Mouse (Mus musculus) cerebellum, postnatal 36 days (tissue): Measurements from ENCODE around the gene Faim2.

ENCODE experiments used
- DNase-seq, 2 experiments: peaks; one replicate each; pipeline ENCODE4 v3.0.0; 2021 to 2022; ENCODE audit warnings: mixed read lengths in 2 of 2

The Faim2 gene

DNA sequence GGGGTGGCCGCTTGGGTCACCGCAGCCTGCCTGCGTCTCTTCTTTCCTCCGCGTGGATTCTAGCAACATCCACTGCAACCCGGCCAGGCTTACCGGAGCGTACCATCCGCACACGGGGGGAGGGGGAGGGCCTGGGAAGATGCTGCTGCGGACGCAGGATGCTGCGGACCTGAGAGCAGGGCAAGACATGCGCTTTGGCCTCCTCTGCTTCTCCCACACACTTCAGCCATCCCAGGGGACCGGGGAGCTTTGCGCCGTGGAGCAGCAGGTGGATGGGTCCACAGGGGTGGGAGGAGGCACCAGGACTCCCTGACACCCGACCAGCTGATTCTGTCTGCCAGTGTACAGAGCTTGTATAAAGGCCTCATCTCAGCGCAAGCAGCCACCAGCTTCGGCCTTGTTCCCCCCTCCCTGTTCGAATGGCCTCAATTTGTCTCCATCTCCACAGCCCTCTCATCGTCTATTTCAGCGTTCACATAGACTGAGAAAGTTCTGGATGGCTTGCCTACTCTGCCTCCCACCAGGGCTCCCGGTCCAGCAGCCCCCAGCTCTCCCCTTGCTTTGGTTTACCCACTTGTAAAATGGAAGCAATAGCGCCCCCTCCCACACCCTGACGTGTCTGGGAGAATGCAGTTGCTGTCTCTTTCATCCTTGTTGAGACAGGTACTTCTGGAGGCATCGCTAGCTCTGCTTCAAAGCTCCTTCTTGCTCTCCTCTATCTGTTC lies at the start of gene Faim2:
Gene Faim2 (minus strand): TSS at position 537 of the 725 bp plus-strand sequence.
- DNase-seq, result peak; percentile 88 to 91

DNA sequence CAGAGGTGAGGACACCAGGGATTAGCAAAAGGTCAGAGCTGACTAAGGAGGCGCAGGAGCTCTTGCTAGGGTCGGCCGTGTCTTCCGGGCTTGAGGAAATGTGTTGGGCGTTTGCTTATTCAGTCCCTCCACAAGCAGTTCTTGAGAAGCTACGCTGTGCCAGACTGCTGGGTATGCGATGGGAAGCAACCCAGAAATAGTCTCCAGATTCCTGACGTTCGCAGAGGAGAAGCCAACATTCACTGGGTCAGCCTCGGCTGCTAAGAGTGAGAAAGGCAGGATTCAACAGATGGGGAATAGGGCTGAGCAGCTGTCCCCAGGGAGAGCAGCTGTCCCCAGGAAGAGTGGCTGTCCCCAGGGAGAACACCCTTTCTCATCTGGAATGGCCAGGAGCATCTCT lies 41.2 kb upstream of the Faim2 start:
- no peak for DNase-seq

DNA sequence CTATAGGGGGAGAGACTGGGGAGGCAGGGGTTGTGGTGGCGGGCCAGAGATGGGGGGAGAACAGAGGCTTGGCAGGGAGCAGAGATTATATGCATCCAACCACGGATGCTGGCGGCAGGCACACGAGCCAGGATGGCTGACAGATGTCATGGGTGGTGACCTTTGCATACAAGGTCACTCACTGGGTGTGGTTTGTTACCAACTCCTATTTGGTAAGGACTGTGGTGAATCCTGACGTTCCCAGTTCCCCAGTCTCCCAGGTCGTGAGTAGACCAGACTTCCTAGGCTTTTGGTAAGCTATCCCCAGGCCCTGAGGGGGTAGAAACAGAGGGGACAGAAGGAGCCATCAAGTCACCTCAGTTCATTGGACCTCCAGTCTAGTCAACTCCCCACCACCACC lies 40.7 kb upstream of the Faim2 start:
- no peak for DNase-seq

DNA sequence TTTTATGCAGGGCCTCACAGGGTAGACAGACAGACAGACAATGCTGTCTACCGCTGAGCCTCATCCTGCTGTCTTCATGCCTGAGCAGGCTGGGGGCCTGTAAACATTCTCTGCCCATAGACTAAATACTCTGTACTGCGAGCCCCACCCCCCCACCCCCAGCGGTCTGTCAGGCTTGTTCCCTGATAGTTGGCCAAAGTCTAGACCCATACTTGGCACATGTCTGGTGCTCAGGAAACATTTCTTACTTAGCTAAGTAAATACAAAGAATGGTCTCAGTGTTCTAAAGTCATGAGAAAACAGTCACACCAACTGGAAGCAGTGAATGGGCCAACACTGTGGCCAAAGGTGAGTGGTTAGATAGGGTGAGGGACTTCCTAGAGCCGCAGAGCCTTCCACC lies 39.4 kb upstream of the Faim2 start:
- no peak for DNase-seq

DNA sequence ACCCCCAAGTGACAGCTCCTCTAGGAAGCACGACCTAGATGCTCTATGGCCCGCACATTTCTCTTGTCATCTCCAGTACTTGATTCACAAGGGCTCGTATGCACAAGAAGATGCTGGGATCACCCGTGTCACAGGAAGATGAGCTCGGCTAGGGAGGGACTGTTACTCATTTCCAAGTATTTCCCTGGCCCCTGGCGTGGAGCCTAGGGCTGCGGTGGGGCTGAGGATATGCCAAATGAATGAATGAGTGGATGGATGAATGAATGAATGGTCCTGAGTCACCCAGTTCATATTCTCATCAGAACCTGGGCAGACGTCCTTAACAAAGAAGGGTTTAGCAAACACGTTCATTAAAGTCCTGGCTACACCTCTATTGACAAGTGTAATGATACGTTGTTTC lies 32.3 kb upstream of the Faim2 start:
- no peak for DNase-seq

DNA sequence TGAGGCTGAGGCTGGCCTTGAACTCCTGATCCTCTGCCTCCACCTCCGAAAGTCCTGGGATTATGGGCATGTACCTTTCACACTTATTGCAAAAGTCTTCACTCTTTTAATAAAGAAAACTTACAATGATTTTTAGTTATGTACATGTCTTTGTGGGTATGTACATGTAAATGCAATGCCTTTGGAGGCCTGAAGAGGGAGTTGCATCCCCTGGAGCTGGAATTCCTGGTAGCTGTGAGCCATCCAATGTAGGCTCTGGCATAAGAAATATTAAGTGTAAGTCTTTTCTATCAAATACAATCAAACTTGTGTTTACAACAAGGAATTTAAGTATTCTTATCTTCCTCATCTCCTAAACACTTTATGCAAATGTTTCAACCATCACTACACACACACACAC lies 31.0 kb upstream of the Faim2 start:
- no peak for DNase-seq

DNA sequence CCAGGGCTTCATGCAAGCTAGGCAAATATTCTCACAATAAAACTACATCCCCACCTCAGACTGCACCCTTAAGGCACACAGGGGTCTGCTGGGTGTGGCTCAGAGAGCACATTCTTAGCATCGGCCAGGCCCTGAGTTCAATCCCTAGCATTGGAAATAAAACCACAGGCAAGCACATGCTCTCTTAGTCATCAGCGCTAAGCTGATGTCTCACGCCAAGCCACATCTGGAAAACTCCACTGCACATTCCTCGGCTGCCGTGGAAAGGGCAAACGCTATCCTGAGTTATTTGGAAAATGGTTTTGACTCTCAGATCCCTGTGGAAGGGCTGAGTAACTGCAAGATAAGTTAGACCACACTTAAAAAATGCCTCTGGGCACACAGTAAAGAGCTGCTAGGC lies 25.8 kb upstream of the Faim2 start:
- DNase-seq, result no peak

DNA sequence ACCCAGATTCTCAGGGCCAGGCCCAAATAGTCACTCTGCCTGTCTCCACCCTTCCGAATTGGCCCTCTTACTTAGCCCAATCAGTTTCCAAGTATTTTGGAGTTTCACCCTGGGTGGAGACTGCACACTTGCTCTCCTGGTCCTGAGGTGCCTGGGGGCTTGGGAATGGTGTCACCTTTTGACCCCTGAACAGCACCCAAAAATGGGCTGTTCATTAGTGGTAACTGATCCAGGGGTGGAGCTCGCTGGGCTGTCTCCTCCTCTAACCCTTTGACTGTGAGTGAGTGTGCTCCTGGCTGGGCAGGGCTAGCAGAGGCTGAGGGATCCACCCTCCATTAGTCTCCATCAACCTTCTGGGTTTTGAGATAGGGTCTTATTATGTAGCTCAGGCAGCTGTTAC lies 21.9 kb upstream of the Faim2 start:
- no peak for DNase-seq

DNA sequence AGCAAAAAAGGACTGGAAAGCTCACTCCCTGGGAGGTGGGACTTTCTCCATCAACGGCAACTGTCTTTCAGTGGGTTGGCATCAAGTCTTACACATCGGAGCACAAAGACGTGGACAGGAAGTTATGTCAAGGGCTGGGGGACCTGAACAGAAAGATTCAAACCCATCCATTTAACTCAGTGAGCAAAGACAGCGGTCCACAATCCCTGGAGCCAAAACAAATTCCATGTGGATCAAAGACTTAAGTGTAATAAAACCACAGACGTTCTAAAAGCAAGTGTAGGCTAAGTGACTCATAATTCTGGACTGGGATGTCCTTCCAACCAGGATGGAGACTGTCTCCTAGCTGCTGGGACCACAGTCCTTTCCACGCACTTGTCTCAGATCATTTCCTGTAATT lies 19.8 kb upstream of the Faim2 start:
- no peak for DNase-seq

DNA sequence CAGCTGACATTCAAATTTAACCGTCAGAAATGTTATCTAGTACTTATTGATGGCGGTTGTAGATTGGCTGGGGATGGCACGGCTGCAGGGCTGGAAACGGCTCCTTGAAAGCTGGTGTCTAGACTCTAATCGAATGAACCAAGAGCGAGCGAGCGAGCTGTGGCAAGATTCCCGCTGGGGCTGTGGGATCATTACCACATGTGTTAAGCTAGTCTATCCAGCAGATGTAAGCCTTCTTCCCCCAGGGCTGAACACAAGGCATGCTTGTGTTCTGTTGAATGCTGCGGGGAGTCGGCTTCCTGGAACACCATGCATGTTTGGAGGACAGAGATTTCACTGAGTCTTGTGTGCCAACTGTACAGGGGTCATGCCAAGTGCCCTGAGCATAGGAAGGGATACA lies 18.6 kb upstream of the Faim2 start:
- DNase-seq, result no peak

DNA sequence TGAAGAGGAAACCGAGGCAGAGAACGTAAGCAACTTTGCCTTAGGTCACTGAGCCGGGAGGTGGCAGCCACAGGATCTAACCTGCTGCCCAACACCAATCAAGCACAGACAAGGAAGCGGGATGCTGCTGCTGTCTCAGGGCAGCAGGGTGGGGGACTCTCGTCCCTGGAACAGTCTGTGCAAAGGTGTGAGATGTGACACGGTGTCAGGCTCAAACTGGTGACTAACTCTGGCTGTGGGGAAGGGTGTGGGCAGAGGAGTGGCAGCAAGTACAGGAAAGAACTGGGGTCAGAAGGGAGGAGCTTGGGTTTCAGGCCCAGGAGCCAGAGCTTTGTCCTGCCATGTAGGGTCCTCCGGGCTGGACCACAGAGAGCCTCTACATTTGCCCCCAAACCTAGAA lies 16.1 kb upstream of the Faim2 start:
- no peak for DNase-seq

DNA sequence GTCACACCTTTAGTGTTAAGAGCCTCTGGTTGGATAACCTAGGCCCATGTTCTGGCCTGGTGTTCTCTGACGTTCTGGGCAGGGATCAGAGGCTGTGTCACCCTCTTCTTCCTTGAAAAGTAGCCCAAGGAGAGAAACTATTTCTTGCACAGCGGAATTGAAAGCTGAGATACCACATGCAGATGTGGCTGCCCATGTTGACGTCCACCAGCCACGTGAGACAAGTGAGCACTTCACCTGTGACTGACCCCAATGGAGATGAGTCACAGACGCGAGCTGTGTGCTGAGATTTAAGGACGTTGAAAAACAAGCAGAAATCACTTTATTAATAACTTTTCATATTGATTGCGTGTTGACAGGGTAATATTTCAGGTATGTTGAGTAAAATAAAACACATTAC lies 11.9 kb upstream of the Faim2 start:
- DNase-seq, result no peak

DNA sequence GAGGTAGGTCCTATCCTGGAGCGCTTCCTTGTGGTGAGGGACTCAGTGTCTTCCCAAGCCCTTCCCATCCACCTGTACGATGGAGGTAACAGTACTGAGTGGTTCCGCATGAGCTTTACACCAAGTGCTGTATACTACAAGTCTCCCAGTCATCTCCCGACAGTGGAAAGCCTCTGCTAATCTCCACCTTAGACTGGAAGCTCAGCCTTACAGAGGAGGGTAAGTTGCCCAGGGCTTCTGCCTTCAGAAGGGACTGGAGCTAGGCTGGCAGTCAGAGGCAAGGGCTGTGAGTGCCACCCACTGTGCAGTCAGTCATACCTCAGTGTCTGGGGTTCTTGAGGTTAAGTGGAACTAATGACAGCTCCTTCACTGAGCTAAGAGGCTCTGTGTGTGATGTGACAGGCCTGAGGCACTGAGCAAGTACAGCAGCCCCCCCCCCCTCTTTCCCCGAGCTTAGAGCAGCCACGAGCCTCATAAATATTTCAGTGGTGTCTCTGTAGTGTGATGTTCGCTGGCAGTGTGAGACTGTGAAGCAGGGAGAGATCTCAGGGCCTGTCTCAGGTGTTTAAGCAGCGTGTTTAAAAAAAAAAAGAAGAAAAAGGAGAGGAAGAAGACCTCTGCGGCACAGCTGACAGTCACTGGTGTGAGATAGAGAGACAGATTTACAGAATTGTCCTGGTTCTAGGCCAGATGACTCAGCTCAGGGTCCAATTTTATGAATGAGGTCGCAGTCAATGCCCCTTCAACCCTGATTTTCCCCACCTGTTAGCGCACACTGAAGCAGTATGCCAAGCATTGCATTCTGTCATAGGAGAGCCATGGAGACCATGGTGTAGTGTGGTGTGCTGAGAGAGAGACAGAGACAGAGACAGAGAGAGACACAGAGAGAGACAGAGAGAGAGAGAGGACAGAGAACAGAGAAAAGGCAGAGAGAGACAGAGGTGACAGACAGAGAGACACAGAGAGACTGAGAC lies 9.2 kb upstream of the Faim2 start:
- no peak for DNase-seq

DNA sequence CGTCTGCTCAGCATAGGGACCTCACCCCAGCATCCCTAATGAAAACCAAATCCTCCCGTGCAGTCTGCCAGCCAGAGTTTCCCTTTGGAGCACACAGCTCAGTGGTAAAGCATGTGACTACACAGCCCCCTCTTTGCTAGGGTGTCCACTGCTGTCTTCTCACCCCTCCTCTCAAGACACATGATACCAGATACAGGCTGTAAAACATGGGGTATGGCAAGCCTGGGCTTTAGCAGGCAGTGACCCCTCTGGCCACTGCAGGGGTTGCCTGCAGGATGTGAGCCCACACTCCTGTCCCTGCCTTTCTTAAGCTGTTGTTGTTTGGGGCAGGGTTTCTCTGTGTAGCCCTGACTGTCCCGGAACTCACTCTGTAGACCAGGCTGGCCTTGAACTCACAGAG lies 4.1 kb upstream of the Faim2 start:
- DNase-seq, result no peak

DNA sequence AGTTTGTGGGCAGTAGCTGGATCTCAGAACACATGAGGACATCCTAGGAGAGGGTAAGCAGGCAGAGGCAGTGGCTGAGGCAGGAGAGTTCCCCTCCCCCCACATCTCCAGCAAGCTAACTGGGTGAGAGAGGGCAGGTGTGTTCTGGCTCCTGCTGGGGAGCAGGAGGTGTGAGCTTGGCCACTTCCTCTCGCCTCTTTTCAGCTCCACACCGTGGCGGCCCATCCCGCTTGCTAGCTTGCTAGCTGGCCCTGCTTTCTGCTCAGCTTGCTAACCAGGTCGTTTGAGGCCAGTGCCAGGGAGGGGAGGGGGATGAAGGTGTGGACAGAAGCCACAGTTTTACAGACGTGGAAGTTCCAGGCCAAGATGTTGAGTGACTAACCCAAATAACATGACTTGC lies 3.2 kb upstream of the Faim2 start:
- DNase-seq, result peak in 1 of 2 experiments; percentile 51

DNA sequence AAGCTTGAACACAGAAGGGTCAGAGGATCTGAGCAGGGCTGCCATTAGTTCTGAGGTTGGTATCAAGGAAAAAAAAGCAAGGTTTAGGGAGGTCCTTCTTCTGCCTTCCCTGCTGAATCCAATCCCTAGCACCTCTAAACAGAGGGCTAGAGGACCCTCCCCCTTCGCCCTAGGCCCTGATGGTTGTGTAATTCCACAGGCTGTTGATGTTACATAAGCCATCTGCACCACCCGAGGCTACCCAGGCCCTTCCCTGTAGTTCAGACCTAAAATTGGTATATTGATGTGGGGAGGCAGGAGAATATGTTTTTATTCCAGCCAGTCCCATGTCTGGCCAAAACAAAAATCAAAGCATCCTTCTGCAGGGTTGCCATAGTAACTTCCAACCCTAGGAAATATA lies 1.3 kb downstream of the Faim2 start:
- peak; percentile 62 to 64 for DNase-seq

DNA sequence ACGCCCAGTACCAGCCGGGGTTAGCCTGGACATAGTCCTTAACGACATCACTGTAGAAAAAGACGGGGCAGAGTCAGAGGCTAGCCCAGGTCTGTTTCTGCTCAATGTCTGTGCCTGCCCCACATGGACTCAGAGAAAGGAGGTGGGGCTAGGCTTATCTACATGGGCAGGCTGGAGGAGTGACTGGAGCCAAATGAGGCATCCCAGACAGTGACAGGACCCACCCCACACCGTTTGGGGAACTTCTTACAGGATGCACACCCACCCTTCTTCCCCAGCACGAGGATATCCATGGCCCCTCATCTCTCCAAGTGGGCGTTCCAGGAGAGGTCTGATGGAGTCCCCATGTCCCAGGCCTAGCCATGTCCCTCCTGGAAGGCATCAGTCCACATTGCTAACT lies 7.7 kb downstream of the Faim2 start:
- DNase-seq, result peak in 1 of 2 experiments; percentile 3

DNA sequence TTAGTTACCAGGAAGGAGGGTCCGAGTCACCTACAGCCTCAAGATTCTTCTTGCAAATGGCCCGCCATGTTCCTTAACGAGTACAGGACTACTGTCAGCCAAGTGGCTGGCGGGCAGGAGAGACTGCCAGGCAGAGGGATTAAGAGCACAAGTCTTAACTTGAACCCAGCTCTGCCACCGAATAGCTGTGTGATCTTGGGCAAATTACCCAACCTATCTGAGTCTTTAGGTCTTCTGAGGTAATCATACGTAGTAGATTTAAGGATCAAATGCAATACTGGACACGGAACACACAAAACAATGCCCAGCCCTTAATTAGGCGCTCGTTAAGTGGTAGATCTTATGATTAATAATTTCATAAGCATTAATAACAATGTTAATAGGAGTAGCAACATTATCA lies 8.3 kb downstream of the Faim2 start:
- DNase-seq, result no peak

DNA sequence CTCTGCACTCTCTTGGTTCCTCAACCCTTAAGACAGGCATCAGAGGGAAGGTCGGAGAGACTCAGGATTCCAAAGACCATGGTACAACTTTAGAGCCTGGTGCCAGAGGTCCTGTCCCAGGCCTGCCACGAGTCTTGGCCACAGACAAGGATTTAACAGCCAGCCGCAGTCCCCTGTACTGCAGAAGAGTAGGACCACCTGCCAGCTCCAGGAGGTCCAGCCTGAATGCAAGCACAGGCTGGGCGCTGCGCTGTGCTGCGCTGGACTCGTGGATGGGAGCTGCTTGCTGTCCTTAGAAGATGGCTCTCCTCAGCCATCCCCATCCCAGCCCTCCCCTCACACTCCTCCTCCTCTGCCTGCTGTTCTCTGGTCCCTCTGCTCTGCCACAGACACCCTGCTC lies 10.2 kb downstream of the Faim2 start:
- no peak for DNase-seq

DNA sequence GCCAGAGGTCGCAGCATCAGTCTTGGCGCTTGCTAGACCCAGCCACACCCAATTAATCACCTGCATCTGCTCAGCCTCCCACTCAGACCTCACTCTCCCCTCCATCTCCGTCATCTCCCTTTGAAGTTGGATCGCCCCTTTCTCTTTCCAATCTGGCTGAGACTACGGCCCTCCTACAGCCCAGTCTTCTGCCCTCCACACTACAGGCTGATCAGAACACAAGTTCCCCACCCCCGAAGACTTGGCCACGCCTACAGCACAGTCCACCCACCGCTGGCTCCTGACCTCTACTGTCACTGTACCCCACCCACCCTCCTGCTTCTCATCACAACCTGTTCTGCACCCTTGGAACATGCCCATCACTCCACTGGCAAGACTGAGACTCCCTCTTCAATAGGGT lies 11.2 kb downstream of the Faim2 start:
- no peak for DNase-seq

DNA sequence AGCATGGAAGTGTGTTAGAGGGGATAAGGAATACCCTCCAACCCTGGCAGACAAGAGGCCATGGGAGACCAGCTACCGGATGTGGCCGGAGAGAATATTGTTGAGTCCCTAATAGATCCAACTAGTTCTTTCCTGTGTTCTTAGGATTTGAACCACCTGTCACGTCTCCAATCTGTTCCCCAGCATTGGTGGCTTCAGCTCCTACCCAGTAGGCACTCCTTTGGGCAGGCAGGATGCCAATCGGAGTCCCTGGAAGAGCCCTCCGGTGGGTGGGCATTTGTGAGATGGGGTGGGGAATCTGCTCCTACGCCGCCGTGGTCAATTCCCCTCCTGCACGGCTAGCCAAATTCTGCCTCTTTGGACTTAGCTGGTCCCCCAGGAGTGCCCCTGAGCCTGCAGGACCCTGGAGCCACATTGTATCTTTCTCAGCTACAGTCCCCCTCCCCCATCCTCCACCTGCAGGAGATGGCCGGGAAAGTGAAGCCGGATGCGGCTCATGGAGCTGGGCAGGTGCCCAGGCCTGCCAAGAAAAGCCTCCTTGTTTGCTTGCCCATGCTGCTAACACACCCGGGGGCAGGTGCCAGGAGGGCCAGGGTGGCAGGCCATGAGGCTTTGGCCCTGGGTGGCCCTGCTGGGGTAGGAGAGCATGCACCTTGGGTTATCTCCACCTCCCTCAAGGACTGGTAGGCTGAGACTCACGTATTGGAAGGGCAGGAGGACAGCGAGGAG lies 16.0 kb downstream of the Faim2 start:
- peak; percentile 70 to 75 for DNase-seq

DNA sequence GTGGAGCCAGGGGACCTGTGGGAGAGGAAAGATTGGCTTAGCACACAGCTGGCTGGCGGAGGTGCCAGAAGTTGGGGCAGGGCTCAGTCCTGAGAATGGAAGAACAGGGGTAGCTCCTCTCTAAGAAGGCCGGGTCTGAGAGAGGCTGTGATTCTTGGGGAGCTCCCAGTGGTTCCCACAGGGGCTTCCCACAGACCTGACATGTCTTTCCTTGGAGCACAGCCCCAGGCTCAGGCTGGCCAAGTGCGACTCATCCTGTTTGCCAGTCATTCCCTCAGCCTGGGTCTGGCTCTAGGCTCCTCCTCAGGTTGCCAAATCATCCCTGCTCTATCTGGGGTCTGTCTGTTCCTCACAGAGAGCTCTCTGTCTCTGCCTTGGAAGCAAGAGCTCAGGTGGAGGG lies 17.3 kb downstream of the Faim2 start:
- DNase-seq, result peak in 1 of 2 experiments; percentile 15

DNA sequence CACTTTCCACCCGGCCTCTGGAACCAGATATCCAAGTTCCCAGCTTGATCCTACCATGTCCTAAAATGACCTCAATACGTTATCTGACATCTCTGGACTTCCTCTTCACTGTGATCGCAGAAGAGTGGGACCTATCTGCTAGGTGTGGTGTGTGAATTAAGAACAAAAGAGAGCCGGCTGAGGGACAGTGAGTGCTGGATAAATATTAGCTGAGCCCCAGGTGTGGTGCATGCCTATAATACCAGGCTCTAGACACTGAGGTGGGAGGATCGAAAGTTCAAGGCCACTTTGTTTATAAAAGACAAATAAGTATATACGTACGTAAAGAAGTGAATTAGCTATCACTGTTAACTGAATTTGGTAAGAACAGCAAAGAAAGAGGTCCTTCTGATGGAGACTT lies 18.1 kb downstream of the Faim2 start:
- peak in 1 of 2 experiments; percentile 3 for DNase-seq
